Mouse (Mus musculus) intestine, postnatal 0 days (tissue): ENCODE data around the gene Krtap10-10. TPM values are rescaled to one million over a fixed set of nuclear protein-coding genes. Genes with fewer than 3 reads are reported as not detected.

ENCODE experiments used
- ATAC-seq: fragments of 200-750 bp; cut with Nextera tagmentation; 2 replicates; pipeline ENCODE4 v1.8.0; 2017; ENCODE audit warnings: mild to moderate bottlenecking, moderate TSS enrichment, moderate library complexity
- H3K27ac ChIP-seq: fragments of 300-500 bp; sonication (generic); 2 replicates; pipeline ENCODE4 v1.5.1; 2014; ENCODE audit warnings: mild to moderate bottlenecking, low read depth, low read length, moderate library complexity
- H3K27me3 ChIP-seq: fragments of 300-500 bp; sonication (generic); replicated peaks from 2 replicates; pipeline ENCODE4 v1.6.1; 2014; ENCODE audit warnings: low read length, mixed read lengths; ENCODE audit not compliant: control insufficient read depth, insufficient read depth
- H3K36me3 ChIP-seq: fragments of 300-500 bp; sonication (generic); 2 replicates; pipeline ENCODE4 v1.6.1; 2014; ENCODE audit warnings: mild to moderate bottlenecking, moderate library complexity; ENCODE audit not compliant: control insufficient read depth, insufficient read depth
- H3K4me1 ChIP-seq: fragments of 300-500 bp; sonication (generic); replicated peaks from 2 replicates; pipeline ENCODE4 v1.6.1; 2014; ENCODE audit warnings: antibody characterized with exemption, low read length, mixed read lengths; ENCODE audit not compliant: control insufficient read depth, insufficient read depth
- H3K4me2 ChIP-seq: fragments of 300-500 bp; sonication (generic); replicated peaks from 2 replicates; pipeline ENCODE4 v1.6.1; 2014; ENCODE audit warnings: low read depth, mild to moderate bottlenecking, moderate library complexity
- H3K4me3 ChIP-seq: fragments of 300-500 bp; sonication (generic); 2 replicates; pipeline ENCODE4 v1.5.1; 2014; ENCODE audit warnings: low read depth, low read length
- H3K9ac ChIP-seq: fragments of 300-500 bp; sonication (generic); 2 replicates; pipeline ENCODE4 v1.6.1; 2014; ENCODE audit warnings: mild to moderate bottlenecking, low read depth, low read length
- H3K9me3 ChIP-seq: fragments of 300-500 bp; sonication (generic); 2 replicates; pipeline ENCODE4 v1.6.1; 2016; ENCODE audit warnings: mixed run types; ENCODE audit not compliant: control insufficient read depth
- CTCF ChIP-seq: sonication (generic); IDR thresholded peaks from 2 replicates; pipeline ENCODE4 v1.5.1; 2016; ENCODE audit warnings: low read depth, mild to moderate bottlenecking, control low read depth, antibody characterized with exemption, moderate library complexity
- WGBS: fragments of 180-500 bp; shearing (Covaris S2); extraction: QIAGEN DNeasy Blood & Tissue Kit; methylation state at CpG from one replicate; pipeline ENCODE4 v1.1.7; 2014; 5-methylcytosine and 5-hydroxymethylcytosine counted together
- polyA plus RNA-seq: library from polyadenylated mRNA; unstranded; fragments of >200 nt; fragmentation: Nextera tagmentation; extraction: Ambion mirVana; gene quantifications from 2 replicates; pipeline ENCODE4 v1.2.1, GENCODE M21; 2015

The Krtap10-10 gene
- polyA plus RNA-seq, 1 experiment from 2014 or later, result not detected

- 45% methylated on average over 4 of the region's 4 CpGs for WGBS
- H3K4me1 ChIP-seq, result no peaks in the 10 kb centered on the region
- no peak for ATAC-seq
- H3K4me2 ChIP-seq, result no peak overlapping the region
- no peaks in the 10 kb centered on the region for H3K9me3 ChIP-seq
- no peak for TF ChIP-seq CTCF
- H3K4me3 ChIP-seq, result no peak overlapping the region
- H3K36me3 ChIP-seq, result no peaks in the 10 kb centered on the region
- H3K27me3 ChIP-seq, result no peaks in the 10 kb centered on the region
- no peak overlapping the region for H3K27ac ChIP-seq
- H3K9ac ChIP-seq, result no peak overlapping the region
Observed at GRCm38 (mm10) chr10:77819203-77819602, 16.5 kb upstream of the Krtap10-10 start.

GRCm38 (mm10) chr10:77826951-77827350, 8.8 kb upstream of the Krtap10-10 start, which contains the start of gene Krtap10-4:
Gene Krtap10-4, minus strand, starts transcription at chr10:77827095.
- no peaks in the 10 kb centered on the region for H3K27me3 ChIP-seq
- H3K4me3 ChIP-seq, result no peak within 1 kb of the TSS
- no peaks in the 10 kb centered on the region for H3K9me3 ChIP-seq
- no peak within 1 kb of the TSS for H3K4me2 ChIP-seq
- no peak within 1 kb of the TSS for H3K9ac ChIP-seq
- WGBS, result 49% methylated on average over 6 of the region's 6 CpGs
- no peak for TF ChIP-seq CTCF
- no peak within 1 kb of the TSS for H3K27ac ChIP-seq
- no peaks in the 10 kb centered on the region for H3K4me1 ChIP-seq
- no peaks in the 10 kb centered on the region for H3K36me3 ChIP-seq
- no peak for ATAC-seq

- no peak for TF ChIP-seq CTCF
- WGBS, result 61% methylated on average over 6 of the region's 6 CpGs
- no peak for ATAC-seq
- Histone ChIP-seq H3K27me3 (no peaks in the 10 kb centered on the region), H3K9ac (no peak overlapping the region), H3K36me3 (no peaks in the 10 kb centered on the region), H3K4me2 (no peak overlapping the region), H3K9me3 (peaks cover 8% of the 10 kb centered on the region; the same call in 1 of the 2 replicates), H3K4me1 (no peaks in the 10 kb centered on the region), H3K27ac (no peak overlapping the region), H3K4me3 (no peak overlapping the region)
Observed at GRCm38 (mm10) chr10:77839006-77839405, 3.3 kb downstream of the Krtap10-10 start.

DNA sequence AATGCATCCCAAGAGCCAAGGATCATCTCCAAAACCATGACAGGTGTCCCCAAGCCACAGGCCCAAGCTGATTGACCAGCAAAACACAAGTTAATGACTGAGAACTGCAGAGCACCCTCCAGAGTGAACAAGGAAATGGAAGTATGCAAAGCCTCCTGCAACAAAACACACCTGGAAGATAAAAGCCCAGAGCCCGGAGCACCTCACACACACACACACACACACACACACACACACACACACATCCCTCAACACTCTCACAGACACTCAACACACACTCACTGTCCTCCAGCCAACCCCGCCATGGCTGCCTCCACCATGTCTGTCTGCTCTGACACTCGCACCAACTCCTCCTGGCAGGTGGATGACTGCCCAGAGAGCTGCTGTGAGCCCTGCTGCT, 10.8 kb downstream of the Krtap10-10 start, which contains the start of gene Gm36176:
Gene Gm36176, plus strand, starts transcription at position 301 of the 400 bp plus-strand sequence.
- 76% methylated on average over 2 of the region's 3 CpGs for WGBS
- H3K4me1 ChIP-seq, result no peaks in the 10 kb centered on the region
- no peak for TF ChIP-seq CTCF
- H3K9ac ChIP-seq, result no peak within 1 kb of the TSS
- peaks cover 9% of the 10 kb centered on the region; the same call in 1 of the 2 replicates for H3K9me3 ChIP-seq
- no peak within 1 kb of the TSS for H3K4me2 ChIP-seq
- ATAC-seq, result no peak
- no peaks in the 10 kb centered on the region for H3K36me3 ChIP-seq
- no peak within 1 kb of the TSS for H3K4me3 ChIP-seq
- no peaks in the 10 kb centered on the region for H3K27me3 ChIP-seq
- no peak within 1 kb of the TSS for H3K27ac ChIP-seq

- Histone ChIP-seq H3K36me3 (no peaks in the 10 kb centered on the region), H3K4me1 (no peaks in the 10 kb centered on the region), H3K9ac (no peak overlapping the region), H3K4me3 (no peak overlapping the region), H3K27me3 (no peaks in the 10 kb centered on the region), H3K4me2 (no peak overlapping the region), H3K27ac (no peak overlapping the region), H3K9me3 (peaks cover 8% of the 10 kb centered on the region; the same call in 1 of the 2 replicates)
- 12% methylated on average over 2 of the region's 2 CpGs for WGBS
- 0 out of 2 replicates have a peak, but pooled peaks have one; percentile 8 for ATAC-seq
- no peak for TF ChIP-seq CTCF
Observed at GRCm38 (mm10) chr10:77846961-77847360, 11.2 kb downstream of the Krtap10-10 start.

DNA sequence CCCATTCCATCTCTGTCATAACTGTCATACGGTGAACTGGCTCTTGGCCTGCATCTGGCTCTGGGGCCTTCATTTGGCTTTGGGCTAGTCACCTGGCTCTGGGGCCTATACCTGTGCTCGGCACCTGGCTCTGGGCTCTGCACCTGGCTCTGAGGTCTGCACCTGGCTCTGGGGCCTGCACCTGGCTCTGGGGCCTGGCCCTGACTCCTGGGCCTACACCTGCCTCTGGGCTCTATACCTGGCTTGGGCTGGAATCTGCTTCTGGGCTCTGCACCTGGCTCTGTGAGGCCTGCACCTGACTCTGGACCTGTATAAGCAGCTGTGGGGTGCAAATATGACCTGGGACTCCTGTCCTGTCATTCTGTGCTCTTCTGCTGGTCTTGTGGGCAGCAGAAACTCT, 11.8 kb downstream of the Krtap10-10 start:
- no peak for TF ChIP-seq CTCF
- ATAC-seq, result peak; percentile 59
- no peak overlapping the region for H3K9ac ChIP-seq
- H3K9me3 ChIP-seq, result peaks cover 8% of the 10 kb centered on the region; the same call in 1 of the 2 replicates
- 46% methylated on average over 2 of the region's 2 CpGs for WGBS
- H3K27ac ChIP-seq, result no peak overlapping the region
- H3K36me3 ChIP-seq, result no peaks in the 10 kb centered on the region
- H3K4me3 ChIP-seq, result no peak overlapping the region
- no peak overlapping the region for H3K4me2 ChIP-seq
- no peaks in the 10 kb centered on the region for H3K4me1 ChIP-seq
- no peaks in the 10 kb centered on the region for H3K27me3 ChIP-seq

DNA sequence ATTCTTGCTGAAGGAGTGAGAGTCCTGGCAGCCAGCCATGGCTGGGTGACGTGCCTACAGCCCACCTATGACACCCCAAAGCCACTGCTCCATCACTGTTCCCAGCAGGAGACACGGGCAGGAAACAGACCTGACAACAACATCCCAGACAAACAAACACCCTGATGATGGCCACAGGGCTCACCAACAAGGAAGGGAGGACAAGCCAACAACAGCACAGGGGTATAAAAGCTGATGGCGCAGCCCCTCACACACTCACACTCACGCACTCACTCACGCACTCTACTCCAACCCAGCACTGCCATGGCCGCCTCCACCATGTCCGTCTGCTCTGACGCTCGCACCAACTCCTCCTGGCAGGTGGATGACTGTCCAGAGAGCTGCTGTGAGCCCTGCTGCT, 16.8 kb downstream of the Krtap10-10 start, which contains the start of gene Gm10318:
Gene Gm10318, plus strand, starts transcription at position 301 of the 400 bp plus-strand sequence.
- WGBS, result 71% methylated on average over 9 of the region's 9 CpGs
- no peaks in the 10 kb centered on the region for H3K27me3 ChIP-seq
- no peaks in the 10 kb centered on the region for H3K9me3 ChIP-seq
- no peaks in the 10 kb centered on the region for H3K4me1 ChIP-seq
- no peak within 1 kb of the TSS for H3K9ac ChIP-seq
- no peak within 1 kb of the TSS for H3K4me2 ChIP-seq
- no peak for TF ChIP-seq CTCF
- no peak for ATAC-seq
- no peak within 1 kb of the TSS for H3K27ac ChIP-seq
- no peak within 1 kb of the TSS for H3K4me3 ChIP-seq
- H3K36me3 ChIP-seq, result no peaks in the 10 kb centered on the region
